Mouse (Mus musculus): ENCODE data around the gene Asb15. TPM values are rescaled to one million over a fixed set of nuclear protein-coding genes. Genes with fewer than 3 reads are reported as not detected.

The Asb15 gene
- total RNA-seq (2021) (10 to 100 TPM; 61.4 to 69.9 TPM), polyA plus RNA-seq (2012; rRNA removed) (31.0 and 61.4 TPM in 2 replicates)
- long read RNA-seq, partial matches to known transcripts = 2 of 27 reads
- long read RNA-seq, other reads (novel, unspliced or antisense) = 25 of 27 reads

- 47% methylated on average over 2 of the region's 2 CpGs for WGBS
- peaks cover 29% of the 10 kb centered on the region for H3K36me3 ChIP-seq (ENCODE audit: control insufficient read depth, insufficient read depth, low read length)
Observed at GRCm38 (mm10) chr6:24528064-24528243, at the start of gene Asb15. Gene Asb15 (plus strand): TSS chr6:24528144.

GRCm38 (mm10) chr6:24486530-24486929, 41.4 kb upstream of the Asb15 start:
- intact Hi-C loops (cut with DNase I) = no loop called here
- H3K36me3 ChIP-seq (ENCODE audit: control insufficient read depth, insufficient read depth, low read length) = no peaks in the 10 kb centered on the region
- 52% methylated on average over 5 of the region's 5 CpGs for WGBS
- H3K79me2 ChIP-seq (replicated peaks; ENCODE audit: control insufficient read depth, insufficient read depth, low read length) = no peaks in the 10 kb centered on the region
- H3K4me1 ChIP-seq (ENCODE audit: control insufficient read depth, insufficient read depth, low read length) = no peaks in the 10 kb centered on the region
- no peak for TF ChIP-seq POLR2A (IDR thresholded peaks at IDR 0.05; ENCODE audit: insufficient read depth, low read depth, low read length)
- TF ChIP-seq CTCF (IDR thresholded peaks at IDR 0.05) = no peak
- TF ChIP-seq EP300 (IDR thresholded peaks at IDR 0.05; ENCODE audit: insufficient read depth, low read depth, low read length) = no peak
- no peak overlapping the region for H3K4me3 ChIP-seq
- no peak overlapping the region for H3K27ac ChIP-seq
- DNase-seq = no peak
- no peaks in the 10 kb centered on the region for H3K27me3 ChIP-seq (ENCODE audit: control insufficient read depth, insufficient read depth, low read length)
- no peak overlapping the region for H3K9ac ChIP-seq (ENCODE audit: low read depth, low read length)

More at GRCm38 (mm10) chr6:24528064-24528243, at the start of gene Asb15:
- Histone ChIP-seq H3K4me1 (ENCODE audit: control insufficient read depth, insufficient read depth, low read length) (peaks cover 12% of the 10 kb centered on the region), H3K27me3 (ENCODE audit: control insufficient read depth, insufficient read depth, low read length) (no peaks in the 10 kb centered on the region), H3K79me2 (replicated peaks; ENCODE audit: control insufficient read depth, insufficient read depth, low read length) (peaks cover 2% of the 10 kb centered on the region), H3K4me3 (peak within 1 kb of the TSS; percentile 83), H3K9ac (ENCODE audit: low read depth, low read length) (peak within 1 kb of the TSS; percentile 91), H3K27ac (peak within 1 kb of the TSS; percentile 92)
- no peak for DNase-seq
- TF ChIP-seq CTCF (IDR thresholded peaks at IDR 0.05) (no peak), EP300 (IDR thresholded peaks at IDR 0.05; ENCODE audit: insufficient read depth, low read depth, low read length) (no peak), POLR2A (IDR thresholded peaks at IDR 0.05; ENCODE audit: insufficient read depth, low read depth, low read length) (no peak)
- intact Hi-C loops (cut with DNase I) = no loop called here

- H3K27ac ChIP-seq = no peak overlapping the region
- WGBS = 4% methylated on average over 1 of the region's 1 CpGs
- H3K9ac ChIP-seq (ENCODE audit: low read depth, low read length) = no peak overlapping the region
- DNase-seq = no peak
- no peaks in the 10 kb centered on the region for H3K4me1 ChIP-seq (ENCODE audit: control insufficient read depth, insufficient read depth, low read length)
- H3K79me2 ChIP-seq (replicated peaks; ENCODE audit: control insufficient read depth, insufficient read depth, low read length) = no peaks in the 10 kb centered on the region
- H3K4me3 ChIP-seq = no peak overlapping the region
- no peaks in the 10 kb centered on the region for H3K27me3 ChIP-seq (ENCODE audit: control insufficient read depth, insufficient read depth, low read length)
- intact Hi-C loops (cut with DNase I) = no loop called here
- TF ChIP-seq EP300 (IDR thresholded peaks at IDR 0.05; ENCODE audit: insufficient read depth, low read depth, low read length) (no peak), CTCF (IDR thresholded peaks at IDR 0.05) (peak; percentile 93), POLR2A (IDR thresholded peaks at IDR 0.05; ENCODE audit: insufficient read depth, low read depth, low read length) (no peak)
- H3K36me3 ChIP-seq (ENCODE audit: control insufficient read depth, insufficient read depth, low read length) = no peaks in the 10 kb centered on the region
Observed at GRCm38 (mm10) chr6:24490341-24490740, 37.6 kb upstream of the Asb15 start.

DNA sequence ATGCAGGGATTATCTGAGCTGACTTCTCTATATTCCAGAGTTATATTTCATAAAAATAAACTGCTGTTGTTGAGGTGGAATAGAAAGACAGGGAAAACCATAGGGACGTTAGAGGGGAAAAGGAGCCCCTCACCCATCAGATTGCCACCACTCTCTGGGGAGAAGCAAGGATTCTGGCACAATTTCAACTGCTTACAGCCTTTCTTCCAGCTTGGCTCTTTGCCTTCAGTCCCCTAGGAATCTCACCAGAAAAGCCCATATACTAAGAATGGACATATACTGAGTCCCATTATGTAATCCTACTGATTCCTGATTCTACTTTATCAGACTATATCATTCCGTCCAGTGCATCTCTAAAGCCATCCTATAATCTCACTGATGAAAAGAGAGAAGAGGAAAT, 23.8 kb upstream of the Asb15 start:
- no peak for DNase-seq
- no peak overlapping the region for H3K9ac ChIP-seq (ENCODE audit: low read depth, low read length)
- 45% methylated on average over 2 of the region's 2 CpGs for WGBS
- H3K27me3 ChIP-seq (ENCODE audit: control insufficient read depth, insufficient read depth, low read length) = no peaks in the 10 kb centered on the region
- H3K79me2 ChIP-seq (replicated peaks; ENCODE audit: control insufficient read depth, insufficient read depth, low read length) = no peaks in the 10 kb centered on the region
- intact Hi-C loops (cut with DNase I) = no loop called here
- H3K36me3 ChIP-seq (ENCODE audit: control insufficient read depth, insufficient read depth, low read length) = no peaks in the 10 kb centered on the region
- TF ChIP-seq CTCF (IDR thresholded peaks at IDR 0.05) (no peak), EP300 (IDR thresholded peaks at IDR 0.05; ENCODE audit: insufficient read depth, low read depth, low read length) (no peak), POLR2A (IDR thresholded peaks at IDR 0.05; ENCODE audit: insufficient read depth, low read depth, low read length) (no peak)
- no peak overlapping the region for H3K27ac ChIP-seq
- no peaks in the 10 kb centered on the region for H3K4me1 ChIP-seq (ENCODE audit: control insufficient read depth, insufficient read depth, low read length)
- H3K4me3 ChIP-seq = no peak overlapping the region

GRCm38 (mm10) chr6:24514552-24515284, 13.2 kb upstream of the Asb15 start, which contains the start of gene Iqub:
Gene Iqub (minus strand): TSS chr6:24515067.
- no peaks in the 10 kb centered on the region; the same call in 1 of the 2 replicates for H3K36me3 ChIP-seq (ENCODE audit: control insufficient read depth, insufficient read depth, low read length)
- peaks cover 1% of the 10 kb centered on the region; the same call in 1 of the 2 replicates for H3K4me1 ChIP-seq (ENCODE audit: control insufficient read depth, insufficient read depth, low read length)
- peak within 1 kb of the TSS; percentile 18; the same call in 1 of the 2 replicates for H3K27ac ChIP-seq
- no peak within 1 kb of the TSS for H3K4me3 ChIP-seq
- intact Hi-C loops (cut with DNase I) = no loop called here
- TF ChIP-seq POLR2A (IDR thresholded peaks at IDR 0.05; ENCODE audit: insufficient read depth, low read depth, low read length) = no peak
- no peak for TF ChIP-seq CTCF (IDR thresholded peaks at IDR 0.05)
- TF ChIP-seq EP300 (IDR thresholded peaks at IDR 0.05; ENCODE audit: insufficient read depth, low read depth, low read length) = no peak
- H3K9ac ChIP-seq (ENCODE audit: low read depth, low read length) = no peak within 1 kb of the TSS
- 19% methylated on average over 13 of the region's 13 CpGs for WGBS
- no peaks in the 10 kb centered on the region for H3K79me2 ChIP-seq (replicated peaks; ENCODE audit: control insufficient read depth, insufficient read depth, low read length)
- peak; percentile 63 to 80 for DNase-seq
- no peaks in the 10 kb centered on the region for H3K27me3 ChIP-seq (ENCODE audit: control insufficient read depth, insufficient read depth, low read length)

DNA sequence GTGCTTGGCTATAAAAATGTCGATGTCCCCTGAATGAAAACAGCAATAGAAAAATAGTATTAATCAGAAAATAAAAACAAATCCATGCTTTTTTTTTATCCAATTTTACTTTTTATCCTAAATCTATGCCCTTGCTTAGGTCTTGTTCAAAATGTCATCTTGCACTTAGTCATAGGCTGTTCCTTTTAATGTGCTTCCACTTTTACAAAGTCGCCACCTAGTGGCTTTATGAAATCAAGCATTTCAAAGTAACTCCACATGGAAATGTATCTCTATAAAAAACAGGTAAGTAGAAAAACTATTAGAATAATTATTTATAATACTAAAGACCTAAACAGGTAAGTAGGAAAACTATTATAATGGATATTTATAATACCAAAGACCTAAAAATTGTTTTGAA, 11.7 kb upstream of the Asb15 start:
- TF ChIP-seq CTCF (IDR thresholded peaks at IDR 0.05) (peak; percentile 85), POLR2A (IDR thresholded peaks at IDR 0.05; ENCODE audit: insufficient read depth, low read depth, low read length) (no peak)
- H3K4me1 ChIP-seq (ENCODE audit: control insufficient read depth, insufficient read depth, low read length) = peaks cover 1% of the 10 kb centered on the region; the same call in 1 of the 2 replicates
- intact Hi-C loops (cut with DNase I) = no loop called here
- H3K4me3 ChIP-seq = no peak overlapping the region
- H3K27ac ChIP-seq = no peak overlapping the region
- H3K27me3 ChIP-seq (ENCODE audit: control insufficient read depth, insufficient read depth, low read length) = no peaks in the 10 kb centered on the region
- peaks cover 11% of the 10 kb centered on the region for H3K36me3 ChIP-seq (ENCODE audit: control insufficient read depth, insufficient read depth, low read length)
- H3K9ac ChIP-seq (ENCODE audit: low read depth, low read length) = no peak overlapping the region
- 38% methylated on average over 2 of the region's 2 CpGs for WGBS
- H3K79me2 ChIP-seq (replicated peaks; ENCODE audit: control insufficient read depth, insufficient read depth, low read length) = no peaks in the 10 kb centered on the region
- no peak for DNase-seq
